Mouse (Mus musculus): ENCODE results near the gene Akap6.
"Not testable (repeated sequence)": the region's sequence is repeated elsewhere in the genome, so short reads cannot be mapped to it uniquely, and the experiment has no call there.

Gene Akap6

DNA sequence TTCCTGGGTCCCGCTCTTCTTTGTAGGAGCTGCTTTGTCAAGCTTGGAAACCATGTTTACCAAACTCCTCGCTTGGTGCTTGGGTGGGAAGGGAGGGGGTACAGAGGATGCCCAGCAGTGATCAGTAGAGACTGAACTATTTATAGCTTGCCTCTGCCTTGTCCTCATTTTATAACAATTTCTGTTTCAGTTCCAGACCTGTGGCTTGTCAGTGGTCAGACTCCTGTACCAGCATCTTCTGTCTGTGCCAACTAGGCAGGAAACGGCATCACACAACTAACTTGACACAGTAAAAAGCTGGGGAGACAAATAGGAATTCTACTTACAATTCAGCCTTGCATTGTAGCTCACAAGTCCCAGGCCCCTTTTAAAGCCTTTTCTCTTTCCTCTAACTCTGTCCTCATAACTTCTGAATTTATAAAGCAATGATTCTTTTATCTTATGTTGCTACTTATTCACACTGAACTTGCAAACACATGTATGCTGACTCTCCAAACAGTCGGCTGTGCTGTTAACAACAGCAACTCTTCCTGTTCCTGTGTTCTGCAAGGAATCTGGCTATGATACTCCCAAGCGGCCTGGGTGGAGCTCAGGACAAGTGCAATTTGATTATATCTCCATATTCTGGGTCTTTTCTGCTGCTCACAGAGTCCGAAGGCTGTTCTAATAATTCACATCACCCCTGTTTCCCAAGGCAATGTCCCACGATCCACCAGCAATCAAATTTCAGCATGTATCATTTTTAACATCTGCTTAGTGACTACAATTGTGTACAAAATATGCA, 12.9 kb downstream of the Akap6 start:
- peak; percentile 55 for DNase-seq (ENCODE audit: inconsistent ontology term)

DNA sequence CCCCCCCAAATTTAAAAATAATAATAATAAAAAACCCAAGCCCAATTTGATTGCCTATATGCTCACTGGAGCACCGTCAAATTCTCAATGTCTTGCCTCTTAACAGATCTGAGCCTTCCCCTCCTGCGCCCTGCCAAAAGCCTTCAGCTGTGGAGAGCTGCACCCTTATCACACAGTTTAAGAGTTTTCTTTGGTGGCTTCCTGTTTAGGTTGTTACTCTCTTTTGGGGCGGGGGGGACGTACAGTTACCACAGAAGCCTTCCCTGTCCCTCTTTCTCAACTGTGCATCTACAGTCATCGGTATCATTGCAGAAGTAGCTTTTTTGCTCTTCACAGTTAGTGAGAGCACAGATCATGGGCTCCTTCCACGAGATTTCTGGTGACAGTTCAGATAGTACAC, 19.2 kb downstream of the Akap6 start:
- DNase-seq (ENCODE audit: inconsistent ontology term) = no peak

DNA sequence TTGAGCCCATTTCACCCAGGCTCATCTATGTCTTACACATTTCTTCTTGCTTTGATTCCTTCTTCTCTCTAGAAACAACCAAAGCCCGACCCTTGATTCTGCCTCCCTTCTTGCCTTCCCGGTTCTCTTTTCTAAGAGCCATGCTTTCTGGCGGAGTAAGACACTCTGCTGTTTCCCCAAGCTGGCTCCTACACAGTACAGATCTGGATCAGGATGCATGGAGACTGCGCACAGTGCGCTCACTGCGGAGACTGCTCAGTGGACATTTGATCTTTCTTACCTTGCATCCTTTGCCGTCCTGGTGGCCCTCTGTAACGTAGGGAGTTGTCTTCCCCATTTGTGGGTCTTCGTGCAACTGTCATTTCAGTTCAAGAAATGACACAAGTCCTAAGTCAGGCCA, 20.0 kb downstream of the Akap6 start:
- no peak for DNase-seq (ENCODE audit: inconsistent ontology term)

DNA sequence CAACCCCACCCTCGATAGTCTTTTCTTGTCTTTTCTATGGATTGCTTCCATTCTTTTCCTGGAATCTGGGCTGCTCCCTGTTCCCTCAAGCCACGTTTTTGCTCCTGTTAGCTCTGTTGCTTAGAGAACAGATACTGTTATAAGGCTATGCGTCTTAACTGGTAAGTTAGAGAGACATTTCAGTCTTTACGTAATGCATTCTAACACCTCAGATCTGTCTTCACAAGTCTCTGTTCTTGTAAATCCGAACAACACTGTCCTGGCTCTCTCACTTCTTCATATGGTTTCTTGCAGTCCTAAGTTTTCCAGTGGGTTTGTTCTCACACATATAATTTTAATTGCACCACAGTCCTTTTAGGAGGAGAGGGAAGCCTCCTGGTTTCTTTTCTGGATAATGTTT, 20.5 kb downstream of the Akap6 start:
- no peak for DNase-seq (ENCODE audit: inconsistent ontology term)

DNA sequence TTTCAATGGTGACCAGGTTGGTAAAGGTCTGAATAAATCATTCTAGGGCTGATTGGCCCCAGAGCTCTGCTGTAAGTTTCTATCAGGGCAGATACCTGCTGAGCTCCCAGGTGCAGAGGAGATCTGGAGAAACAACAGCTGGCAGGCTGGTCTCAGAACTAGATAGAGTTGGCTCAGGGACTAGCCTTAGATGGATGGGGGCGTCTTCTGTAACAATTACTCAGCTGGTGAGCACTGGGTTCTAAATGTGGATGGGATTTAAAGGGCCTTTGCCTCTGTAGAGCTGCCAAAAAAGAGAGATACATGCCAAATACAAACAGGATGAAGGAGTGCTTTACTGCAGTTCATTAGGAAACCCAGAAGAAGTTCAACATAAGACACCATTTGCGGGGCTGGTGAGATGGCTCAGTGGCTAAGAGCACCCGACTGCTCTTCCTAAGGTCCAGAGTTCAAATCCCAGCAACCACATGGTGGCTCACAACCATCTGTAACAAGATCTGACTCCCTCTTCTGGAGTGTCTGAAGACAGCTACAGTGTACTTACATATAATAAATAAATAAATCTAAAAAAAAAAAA, 24.9 kb downstream of the Akap6 start:
- not testable (repeated sequence) for DNase-seq (ENCODE audit: inconsistent ontology term)

DNA sequence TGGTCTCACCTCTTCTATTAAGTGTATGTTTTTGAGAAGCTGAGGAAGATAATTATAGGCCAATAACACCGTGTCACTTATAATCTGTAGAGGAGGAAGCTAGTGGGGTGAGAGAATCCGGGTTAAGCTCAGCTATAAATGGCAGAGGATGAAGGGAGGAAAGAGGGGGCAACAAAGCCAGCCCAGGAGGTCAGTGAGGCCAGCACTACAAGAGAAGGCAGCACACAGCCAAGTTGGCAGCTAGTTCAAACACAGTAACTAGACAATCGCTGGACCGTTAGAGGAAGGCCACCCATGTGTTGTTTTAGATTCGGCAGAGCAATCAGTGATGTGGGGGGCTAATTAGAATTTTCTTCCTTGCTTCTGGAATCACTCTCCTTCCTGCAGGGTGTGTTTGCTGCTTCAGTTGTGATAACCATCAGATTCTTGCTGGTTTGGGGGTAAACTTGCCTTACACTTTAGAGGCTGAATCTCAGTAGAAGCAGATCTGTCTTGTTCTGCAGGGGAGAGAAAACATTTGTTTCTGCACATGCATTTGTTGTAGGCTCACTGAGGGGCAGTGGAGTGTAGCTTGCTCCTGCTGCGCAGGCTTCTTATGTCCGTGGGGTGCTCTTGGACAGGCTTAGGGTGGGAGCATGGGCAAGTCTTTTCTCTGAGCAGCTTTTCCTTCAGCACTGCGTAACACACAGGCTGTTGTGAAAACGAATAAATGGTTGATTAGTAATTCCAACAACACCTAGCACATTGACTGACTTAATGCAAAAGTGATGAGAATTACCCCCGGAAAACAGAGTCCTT, 27.4 kb downstream of the Akap6 start:
- DNase-seq (ENCODE audit: inconsistent ontology term) = peak; percentile 26

DNA sequence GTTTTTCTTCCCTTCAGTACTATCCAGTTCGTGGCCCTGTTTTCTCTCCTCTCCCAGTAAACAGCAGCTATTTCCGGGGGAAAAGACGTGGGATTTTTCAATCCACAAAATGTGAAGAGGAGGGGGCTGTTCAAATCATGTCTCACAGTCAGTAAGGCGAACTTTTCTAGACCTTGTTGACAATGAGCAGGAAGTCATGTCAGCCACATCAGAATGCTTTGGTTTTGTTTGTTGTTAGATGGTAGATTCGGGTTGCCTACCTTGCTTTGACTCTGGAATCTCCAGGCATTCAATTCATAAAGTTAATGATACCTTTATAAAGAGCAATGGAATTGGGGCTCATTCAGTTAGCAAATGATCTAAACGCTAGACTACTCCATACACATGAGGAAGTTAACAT, 30.2 kb downstream of the Akap6 start:
- DNase-seq (ENCODE audit: inconsistent ontology term) = no peak

DNA sequence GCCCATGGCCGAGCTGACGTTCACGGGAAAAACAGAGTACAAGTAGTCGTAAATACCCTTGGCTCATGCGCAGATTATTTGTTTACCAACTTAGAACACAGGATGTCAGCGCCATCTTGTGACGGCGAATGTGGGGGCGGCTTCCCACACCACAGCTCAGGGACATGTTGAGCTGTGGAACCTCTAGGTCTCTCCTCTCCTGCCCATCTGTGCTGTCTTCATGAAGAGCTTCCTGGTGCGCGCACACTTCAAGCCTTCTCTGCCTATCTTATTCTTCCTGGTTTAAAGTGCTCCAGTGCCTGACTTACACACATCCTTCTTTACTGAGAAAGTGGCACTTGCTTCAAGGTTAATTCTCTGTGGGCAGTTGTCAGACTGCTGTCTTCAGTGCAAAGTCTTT, 36.0 kb downstream of the Akap6 start:
- DNase-seq (ENCODE audit: inconsistent ontology term) = not testable (repeated sequence)

DNA sequence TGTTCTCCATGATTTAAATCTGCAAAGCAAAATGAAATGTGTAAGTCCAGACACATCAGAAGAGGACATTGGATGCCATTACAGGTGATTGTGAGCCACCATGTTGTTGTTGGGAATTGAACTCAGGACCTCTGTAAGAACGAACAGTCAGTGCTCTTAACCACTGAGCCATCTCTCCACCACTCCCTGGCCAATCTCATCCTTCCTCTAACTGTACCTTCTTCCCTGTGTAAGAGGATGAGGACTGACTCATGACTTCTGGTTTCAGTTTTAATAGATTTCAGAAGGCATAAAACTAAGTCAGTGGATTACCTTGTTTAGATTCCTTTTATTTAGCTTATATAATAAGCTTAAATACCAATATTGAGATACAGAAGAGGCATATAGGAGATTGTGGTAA, 38.0 kb downstream of the Akap6 start:
- DNase-seq (ENCODE audit: inconsistent ontology term) = no peak

DNA sequence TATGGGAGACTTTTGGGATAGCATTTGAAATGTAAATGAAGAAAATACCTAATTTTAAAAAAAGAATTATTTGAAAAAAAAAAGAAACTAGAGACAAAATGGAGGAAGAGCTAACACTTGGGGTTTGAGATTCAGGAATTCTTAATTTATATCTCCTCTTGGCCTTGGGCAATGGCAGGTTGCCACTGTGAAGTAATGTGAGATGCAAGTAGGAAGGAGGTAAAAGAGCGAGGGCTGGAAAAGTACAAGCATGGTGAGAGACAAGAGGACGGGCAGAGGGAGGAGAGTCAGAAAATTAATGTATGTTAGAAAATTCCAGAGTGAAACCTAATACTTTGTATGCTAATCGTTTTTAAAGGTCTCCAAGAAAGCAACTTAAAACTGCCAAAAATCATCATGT, 40.1 kb downstream of the Akap6 start:
- DNase-seq (ENCODE audit: inconsistent ontology term) = no peak

DNA sequence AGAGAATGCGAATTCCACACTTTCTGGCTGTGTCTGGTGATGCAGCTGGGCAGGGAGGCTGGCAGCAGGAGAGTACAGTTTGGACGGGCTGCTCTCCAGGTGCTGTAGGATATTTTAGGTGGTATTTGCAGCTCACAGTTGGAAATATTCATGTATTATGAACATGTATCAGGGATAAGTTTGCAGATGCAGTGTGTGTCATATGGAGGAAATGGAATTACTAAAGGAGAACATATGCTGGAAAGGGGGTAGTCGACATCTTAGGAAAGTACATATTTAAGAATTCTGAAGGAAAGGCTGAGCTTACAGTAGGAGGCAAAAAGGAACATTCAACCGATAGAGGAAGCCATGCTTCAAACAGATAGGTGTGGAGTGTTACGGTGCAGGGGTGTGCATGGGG, 42.6 kb downstream of the Akap6 start:
- no peak for DNase-seq (ENCODE audit: inconsistent ontology term)

DNA sequence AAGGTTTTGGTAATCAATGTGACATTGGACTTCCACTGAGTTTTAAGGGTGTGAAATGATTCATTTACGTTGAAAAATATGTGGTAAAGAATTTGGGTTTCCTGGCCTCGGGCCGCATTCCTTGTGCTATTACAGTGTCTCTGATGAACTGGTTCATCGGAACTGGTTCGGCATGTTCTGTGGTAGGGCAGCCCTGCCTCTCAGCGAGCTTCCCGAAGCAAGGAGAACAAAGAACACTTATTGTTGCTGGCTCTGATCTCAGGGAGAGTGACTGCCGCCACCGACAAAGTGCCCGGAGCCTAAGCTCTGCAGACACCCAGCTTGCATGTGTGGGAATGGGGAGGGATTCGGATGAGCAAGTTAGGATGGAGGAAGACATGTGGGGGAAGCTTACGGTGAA, 50.8 kb downstream of the Akap6 start:
- DNase-seq (ENCODE audit: inconsistent ontology term) = peak; percentile 91

DNA sequence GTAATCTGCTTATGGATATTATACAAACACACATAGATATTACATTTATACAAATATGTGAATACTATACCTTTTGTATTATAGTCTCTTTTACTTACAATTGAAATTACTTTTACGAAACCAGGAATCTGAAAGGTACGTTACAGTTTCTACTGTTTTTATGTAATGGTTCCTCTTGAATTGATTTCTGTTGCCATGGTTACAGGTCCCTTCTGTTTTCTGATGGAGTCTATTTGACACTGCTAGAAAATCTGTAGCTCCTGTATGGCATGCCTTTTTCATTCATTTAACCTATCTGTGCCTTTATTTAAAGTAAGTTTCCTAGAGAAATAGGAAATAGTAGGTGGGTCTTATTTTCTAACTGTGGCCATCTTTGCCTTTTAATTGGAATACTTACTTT, 56.5 kb downstream of the Akap6 start:
- no peak for DNase-seq (ENCODE audit: inconsistent ontology term)

DNA sequence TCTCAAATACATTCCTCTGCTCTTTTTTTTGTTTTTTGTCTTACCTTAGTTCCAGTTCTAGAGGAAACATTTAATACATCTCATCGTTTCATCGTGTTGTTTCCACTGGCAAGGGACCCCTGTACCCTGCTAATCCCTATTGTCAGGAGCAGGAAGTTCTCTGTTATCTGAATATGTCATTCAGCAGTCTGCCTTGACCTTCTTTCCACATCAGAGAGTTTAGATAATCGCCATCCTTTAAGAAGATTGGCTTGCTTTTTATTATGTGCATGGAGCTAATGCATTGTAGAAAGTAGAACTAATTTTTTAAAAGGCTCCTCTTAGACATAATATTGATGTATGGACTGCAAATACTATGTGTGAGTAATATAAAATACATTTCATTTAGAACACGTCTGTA, 58.7 kb downstream of the Akap6 start:
- DNase-seq (ENCODE audit: inconsistent ontology term) = no peak

DNA sequence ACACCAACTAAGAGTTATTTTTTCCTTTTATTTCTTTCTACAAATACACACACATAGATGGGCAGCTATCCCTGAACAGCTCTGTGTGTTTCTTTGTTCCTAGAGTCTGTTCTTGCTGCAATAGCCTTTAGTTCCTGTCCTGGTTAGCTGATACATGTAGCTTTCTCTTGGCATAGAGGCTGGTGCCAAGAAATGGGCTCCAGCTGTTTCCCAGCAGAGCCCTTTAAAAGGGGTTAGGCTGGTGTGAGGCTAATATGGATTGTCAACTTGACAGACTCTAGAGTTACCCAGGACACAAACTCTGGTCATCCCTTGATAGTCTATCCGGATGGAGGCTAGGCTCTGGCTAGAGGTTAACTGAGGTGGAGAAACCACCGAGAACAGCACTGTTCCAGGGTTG, 64.9 kb downstream of the Akap6 start:
- DNase-seq (ENCODE audit: inconsistent ontology term) = no peak

DNA sequence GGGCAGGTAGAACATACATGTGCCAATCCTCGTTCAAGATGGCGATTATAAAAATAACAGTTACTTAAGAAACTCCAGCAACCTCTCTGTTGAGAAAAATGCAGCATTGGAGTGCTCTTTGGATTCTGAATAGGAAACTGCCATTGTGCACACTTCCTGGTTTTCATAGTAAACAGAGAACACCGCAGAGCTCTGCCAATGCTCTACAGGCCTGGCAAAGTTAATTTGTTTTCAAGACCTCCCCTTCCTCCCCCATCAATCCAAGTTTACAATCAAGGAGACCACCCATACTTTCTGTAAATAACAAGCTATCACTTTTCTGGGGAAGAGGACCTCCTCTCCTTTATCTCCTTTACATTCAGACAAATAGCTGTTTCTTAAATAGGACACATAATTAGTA, 65.6 kb downstream of the Akap6 start:
- no peak for DNase-seq (ENCODE audit: inconsistent ontology term)

DNA sequence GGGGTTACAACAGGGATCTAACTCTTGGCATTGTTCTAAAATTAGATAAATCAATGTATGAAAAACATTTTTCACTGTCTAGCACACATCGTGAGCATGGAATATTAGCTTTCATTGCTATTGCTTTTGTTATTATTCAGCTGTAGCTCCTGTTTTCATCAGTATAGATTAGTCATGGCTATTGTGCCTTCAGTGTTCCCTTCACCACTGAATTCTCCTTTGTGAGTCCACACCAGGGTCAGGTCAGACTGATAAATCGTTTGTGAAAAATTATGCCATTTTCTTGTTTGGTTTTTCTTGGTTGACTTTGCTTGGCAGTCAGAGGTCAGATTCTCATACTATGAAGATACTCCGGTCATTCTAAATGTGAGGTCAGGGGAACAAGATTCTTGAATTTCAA, 70.4 kb downstream of the Akap6 start:
- DNase-seq (ENCODE audit: inconsistent ontology term) = no peak

DNA sequence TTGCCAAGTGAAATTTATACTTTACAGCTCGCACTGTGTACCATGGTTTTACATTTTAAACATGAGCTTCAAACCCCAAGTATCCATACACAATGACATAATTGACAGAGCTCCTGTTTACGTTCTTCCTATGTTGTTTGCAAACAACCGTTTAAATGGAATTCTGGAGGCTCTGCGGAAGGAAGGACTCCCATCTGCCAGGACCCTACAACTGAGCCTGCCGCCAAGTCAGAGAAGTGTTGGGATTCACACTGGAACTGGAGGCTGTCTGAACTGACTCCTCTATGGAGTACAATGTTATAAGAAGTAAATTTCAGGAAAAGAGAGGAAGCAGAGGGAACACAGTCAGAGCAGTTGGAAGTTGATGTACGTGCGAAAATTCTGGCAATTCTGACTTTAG, 72.7 kb downstream of the Akap6 start:
- DNase-seq (ENCODE audit: inconsistent ontology term) = no peak

DNA sequence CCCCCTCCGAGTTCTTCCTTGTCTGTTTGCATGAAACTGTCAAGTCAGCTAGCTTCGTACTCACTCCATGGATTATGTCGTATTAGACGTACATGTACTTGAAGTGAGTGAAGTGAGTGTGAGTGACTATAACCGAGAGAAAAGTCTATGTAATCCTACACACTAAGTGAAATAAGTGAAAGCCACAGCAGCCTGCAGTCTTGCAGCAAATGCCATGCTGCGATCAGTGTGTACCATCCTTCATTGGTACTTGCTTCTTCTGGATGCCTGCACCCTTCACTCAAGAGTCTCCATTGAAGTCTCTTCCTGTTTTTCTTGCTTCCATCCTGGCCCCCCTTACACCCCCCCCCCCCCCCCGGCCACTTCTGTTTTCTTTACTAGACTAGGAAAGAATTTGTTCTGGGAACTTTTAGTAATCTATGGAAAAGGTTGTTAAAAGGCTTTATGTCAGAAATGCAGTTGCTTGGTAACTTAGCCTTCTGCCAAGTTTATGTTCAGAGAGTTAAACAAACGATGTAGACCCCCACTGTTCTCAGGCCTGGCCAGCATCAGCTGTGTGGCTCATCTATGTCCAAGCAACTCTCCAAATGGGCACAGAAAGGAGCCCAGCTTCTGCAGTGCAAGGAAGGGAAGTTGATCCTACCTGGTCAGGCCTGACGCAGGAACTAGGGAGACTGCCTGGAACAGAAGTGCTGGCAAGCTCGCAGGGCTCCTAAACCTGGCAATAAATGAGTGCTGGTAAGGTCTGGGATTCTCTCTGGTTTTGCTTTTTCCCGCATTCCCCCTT, 73.5 kb downstream of the Akap6 start:
- DNase-seq (ENCODE audit: inconsistent ontology term) = no peak

DNA sequence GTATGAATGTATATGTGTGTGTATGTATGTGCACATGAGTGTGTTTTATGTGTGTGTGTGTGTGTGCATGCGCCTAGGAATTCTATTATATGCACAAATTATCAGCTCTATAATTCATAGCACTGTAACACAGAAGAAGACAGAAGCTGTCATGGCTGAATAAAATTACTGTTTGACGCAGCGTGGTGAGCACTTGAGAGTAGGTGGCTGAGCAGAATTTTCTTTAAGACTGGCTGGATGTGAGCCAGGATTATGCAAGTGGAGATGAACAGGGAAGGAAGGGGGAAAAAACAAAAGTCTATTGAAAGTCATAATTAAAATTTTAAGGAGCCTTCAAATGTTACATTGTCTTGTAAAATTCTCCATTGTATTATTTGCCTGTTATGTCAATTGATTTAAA, 74.7 kb downstream of the Akap6 start:
- DNase-seq (ENCODE audit: inconsistent ontology term) = no peak

DNA sequence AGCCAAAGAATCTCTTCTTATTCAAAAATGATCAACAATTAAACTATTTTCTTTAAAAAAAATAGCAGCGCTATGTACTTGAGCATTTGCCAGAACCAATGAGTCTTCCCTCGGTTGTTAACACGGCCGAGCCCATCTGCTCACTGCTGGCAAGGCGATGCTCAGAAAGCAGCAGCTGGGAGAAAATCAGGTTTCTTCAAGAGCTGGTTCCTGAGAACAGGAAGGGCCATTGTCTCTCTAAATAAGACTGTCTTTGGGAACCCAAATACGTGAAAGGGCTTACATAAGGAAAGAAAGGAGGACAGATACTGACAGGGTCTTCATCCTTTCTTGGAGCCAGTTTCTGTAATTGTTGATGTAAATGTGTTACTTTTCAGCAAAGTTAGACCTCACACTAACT, 75.2 kb downstream of the Akap6 start:
- peak; percentile 49 for DNase-seq (ENCODE audit: inconsistent ontology term)

DNA sequence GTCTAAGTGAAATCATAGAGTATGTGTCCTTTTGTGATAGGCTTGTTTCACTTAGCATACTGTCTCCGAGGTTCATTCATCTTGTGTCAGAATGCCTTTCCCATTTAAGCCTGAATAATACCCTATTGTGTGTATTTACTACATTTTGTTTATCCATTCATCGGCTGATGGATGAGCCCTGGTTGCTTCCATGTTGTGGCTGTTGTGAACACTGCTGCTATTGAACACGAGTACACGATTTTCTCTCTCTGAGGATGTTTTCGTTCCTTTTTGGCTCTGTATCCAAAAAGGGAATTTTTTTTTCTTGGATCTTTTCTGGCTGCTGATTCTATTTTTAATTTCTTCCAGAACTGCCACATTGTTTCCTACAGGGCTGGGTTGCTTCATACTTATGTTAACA, 81.0 kb downstream of the Akap6 start:
- no peak for DNase-seq (ENCODE audit: inconsistent ontology term)
